Comparison of ENCODE assay signal across 22 mouse cellular contexts in genomic region chr11:42393451-42393850, GRCm38 (mm10). TPM values are rescaled to one million over a fixed set of nuclear protein-coding genes. Genes with fewer than 3 reads are reported as not detected.
DNase-seq lines count a peak whose midpoint lies in the region; ATAC-seq and TF ChIP-seq lines count a peak whose summit lies in the region.
"Had no signal": no experiment of that assay in that cellular context is flagged by ENCODE, and none has a peak within 500 bp of the region (broad histone marks: within the 10 kb centered on the region; RNA-seq: fewer than 3 reads in every experiment).

No protein-coding gene starts in this region.

- no peak for TF ChIP-seq CTCF in forebrain, postnatal 0 days (IDR thresholded peaks at IDR 0.05; ENCODE audit: low read depth)
- TF ChIP-seq CTCF in brain, embryonic 14.5 days (IDR thresholded peaks at IDR 0.05; ENCODE audit: borderline replicate concordance, extremely low read depth, insufficient read depth, insufficient read length): no peak

- H3K36me3 ChIP-seq in forebrain, postnatal 0 days (ENCODE audit: insufficient read depth): no peaks in the 10 kb centered on the region
- no peaks in the 10 kb centered on the region for H3K36me3 ChIP-seq in forebrain, embryonic 10.5 days (replicated peaks)
- H3K36me3 ChIP-seq in midbrain, embryonic 14.5 days (ENCODE audit: control insufficient read depth, insufficient read depth, low read length): no peaks in the 10 kb centered on the region
- no peaks in the 10 kb centered on the region for H3K36me3 ChIP-seq in midbrain, embryonic 16.5 days (ENCODE audit: control insufficient read depth, insufficient read depth, low read length)
- H3K36me3 ChIP-seq: embryonic facial prominence, embryonic 13.5 days; hindbrain, embryonic 13.5 days; intestine, embryonic 15.5 days had no signal

- H3K9ac ChIP-seq in forebrain, postnatal 0 days: no peak overlapping the region
- H3K9ac ChIP-seq in midbrain, embryonic 14.5 days (replicated peaks; ENCODE audit: low read length): no peak overlapping the region
- no peak overlapping the region for H3K9ac ChIP-seq in midbrain, embryonic 16.5 days (ENCODE audit: low read depth, low read length)
- H3K9ac ChIP-seq: embryonic facial prominence, embryonic 13.5 days; forebrain, embryonic 13.5 days; hindbrain, embryonic 13.5 days; intestine, embryonic 15.5 days had no signal

- H3K4me2 ChIP-seq in forebrain, postnatal 0 days (ENCODE audit: low read depth): no peak overlapping the region
- no peak overlapping the region for H3K4me2 ChIP-seq in midbrain, embryonic 14.5 days (ENCODE audit: low read length)
- no peak overlapping the region for H3K4me2 ChIP-seq in midbrain, embryonic 16.5 days (ENCODE audit: low read length)
- H3K4me2 ChIP-seq: embryonic facial prominence, embryonic 13.5 days; forebrain, embryonic 13.5 days; hindbrain, embryonic 13.5 days; intestine, embryonic 15.5 days had no signal

- DNase-seq in forebrain, postnatal 0 days: peak; percentile 47
- no peak for DNase-seq in forebrain, embryonic 10.5 days (ENCODE audit: extremely low spot score, low spot score)
- peak; percentile 18 for DNase-seq in midbrain, embryonic 14.5 days
- peak; percentile 34 for DNase-seq in brain, embryonic 14.5 days (ENCODE audit: low read depth)
- DNase-seq in lung, postnatal 4 days: no peak
- no peak for DNase-seq in heart, adult 11 months
- DNase-seq: adrenal gland, adult 2 months; adrenal gland, postnatal 36 days; cerebellum, adult 18-20 months; cerebellum, adult 9-11 months; cerebellum, postnatal 36 days; gastrocnemius, adult 2 months; gastrocnemius, postnatal 25 days; heart, postnatal 10 days; heart, postnatal 4 days had no signal

- no peak for TF ChIP-seq POLR2A in brain, embryonic 14.5 days (IDR thresholded peaks at IDR 0.05; ENCODE audit: borderline replicate concordance, extremely low read depth, insufficient read depth, insufficient read length, poor library complexity, severe bottlenecking)

- 68% methylated on average over 4 of the region's 4 CpGs for WGBS in forebrain, postnatal 0 days
- WGBS in forebrain, embryonic 10.5 days: 89% methylated on average over 4 of the region's 4 CpGs
- 82% methylated on average over 4 of the region's 4 CpGs for WGBS in midbrain, embryonic 14.5 days
- WGBS in midbrain, embryonic 16.5 days: 74% methylated on average over 4 of the region's 4 CpGs

- no peaks in the 10 kb centered on the region for H3K4me1 ChIP-seq in forebrain, postnatal 0 days (ENCODE audit: insufficient read depth)
- H3K4me1 ChIP-seq in forebrain, embryonic 10.5 days: no peaks in the 10 kb centered on the region
- no peaks in the 10 kb centered on the region for H3K4me1 ChIP-seq in midbrain, embryonic 14.5 days (ENCODE audit: control insufficient read depth, insufficient read depth, low read length)
- H3K4me1 ChIP-seq in midbrain, embryonic 16.5 days (ENCODE audit: control insufficient read depth, insufficient read depth, low read length): no peaks in the 10 kb centered on the region
- H3K4me1 ChIP-seq: embryonic facial prominence, embryonic 13.5 days; forebrain, embryonic 13.5 days; hindbrain, embryonic 13.5 days; intestine, embryonic 15.5 days had no signal

- no peak overlapping the region for H3K27ac ChIP-seq in forebrain, postnatal 0 days (ENCODE audit: low read depth, low read length)
- no peak overlapping the region for H3K27ac ChIP-seq in forebrain, embryonic 10.5 days
- H3K27ac ChIP-seq in midbrain, embryonic 14.5 days (replicated peaks; ENCODE audit: low read depth, low read length): no peak overlapping the region
- no peak overlapping the region for H3K27ac ChIP-seq in midbrain, embryonic 16.5 days (ENCODE audit: low read length)
- H3K27ac ChIP-seq: embryonic facial prominence, embryonic 13.5 days; forebrain, embryonic 13.5 days; gastrocnemius, adult 2 months; hindbrain, embryonic 13.5 days; intestine, embryonic 15.5 days had no signal

- peak; percentile 74; the same call in 1 of the 2 replicates for ATAC-seq in forebrain, postnatal 0 days
- no peak for ATAC-seq in midbrain, embryonic 14.5 days (ENCODE audit: low FRiP score, low TSS enrichment)
- no peak for ATAC-seq in midbrain, embryonic 16.5 days
- ATAC-seq: forebrain, embryonic 13.5 days; intestine, embryonic 15.5 days; Patski had no signal

- H3K9me3 ChIP-seq in forebrain, postnatal 0 days (ENCODE audit: low read length): no peaks in the 10 kb centered on the region
- no peaks in the 10 kb centered on the region for H3K9me3 ChIP-seq in forebrain, embryonic 10.5 days
- no peaks in the 10 kb centered on the region for H3K9me3 ChIP-seq in midbrain, embryonic 14.5 days (ENCODE audit: control insufficient read depth, low read length)
- no peaks in the 10 kb centered on the region for H3K9me3 ChIP-seq in midbrain, embryonic 16.5 days (replicated peaks; ENCODE audit: control insufficient read depth, low read length, poor library complexity, severe bottlenecking)
- H3K9me3 ChIP-seq: embryonic facial prominence, embryonic 13.5 days; forebrain, embryonic 13.5 days; hindbrain, embryonic 13.5 days; intestine, embryonic 15.5 days had no signal

- H3K27me3 ChIP-seq in forebrain, postnatal 0 days (ENCODE audit: insufficient read depth, low read length): no peaks in the 10 kb centered on the region
- no peaks in the 10 kb centered on the region for H3K27me3 ChIP-seq in forebrain, embryonic 10.5 days (ENCODE audit: poor library complexity, severe bottlenecking)
- H3K27me3 ChIP-seq in midbrain, embryonic 14.5 days (ENCODE audit: control insufficient read depth, insufficient read depth, low read length): no peaks in the 10 kb centered on the region
- no peaks in the 10 kb centered on the region for H3K27me3 ChIP-seq in midbrain, embryonic 16.5 days (ENCODE audit: control insufficient read depth, insufficient read depth, low read depth, low read length)
- H3K27me3 ChIP-seq: embryonic facial prominence, embryonic 13.5 days; forebrain, embryonic 13.5 days; hindbrain, embryonic 13.5 days; intestine, embryonic 15.5 days had no signal

- H3K4me3 ChIP-seq in forebrain, postnatal 0 days (ENCODE audit: low read depth, low read length): no peak overlapping the region
- no peak overlapping the region for H3K4me3 ChIP-seq in forebrain, embryonic 10.5 days
- H3K4me3 ChIP-seq in midbrain, embryonic 14.5 days (replicated peaks; ENCODE audit: low read depth, low read length): no peak overlapping the region
- H3K4me3 ChIP-seq in midbrain, embryonic 16.5 days (ENCODE audit: low read depth, low read length): no peak overlapping the region
- H3K4me3 ChIP-seq: embryonic facial prominence, embryonic 13.5 days; forebrain, embryonic 13.5 days; gastrocnemius, adult 2 months; hindbrain, embryonic 13.5 days; intestine, embryonic 15.5 days had no signal

RNA-seq across cellular contexts. Expression of gene Gabrb2, which starts 26.1 kb away (rescaled TPM):
- total RNA-seq in forebrain, postnatal 0 days (2014; rRNA removed): 90.0 and 101 TPM in 2 replicates
- 14.4 and 25.9 TPM in 2 replicates for polyA plus RNA-seq in forebrain, postnatal 0 days (2015; fragmentation: Nextera tagmentation; extraction: Ambion mirVana)
- 3.0 and 3.2 TPM in 2 replicates for polyA plus RNA-seq in forebrain, embryonic 10.5 days (2016; fragmentation: Nextera tagmentation; extraction: Ambion mirVana)
- 40.7 and 50.5 TPM in 2 replicates for polyA plus RNA-seq in midbrain, embryonic 14.5 days (2014; fragmentation: Nextera tagmentation; extraction: Ambion mirVana)
- 47.4 and 50.8 TPM in 2 replicates for polyA plus RNA-seq in midbrain, embryonic 16.5 days (2015; fragmentation: Nextera tagmentation; extraction: Ambion mirVana)
- polyA plus RNA-seq in brain, embryonic 14.5 days (2012; rRNA removed): 13.0 and 19.5 TPM in 2 replicates
- total RNA-seq: granulocyte monocyte progenitor cell, adult 5-6 weeks had no signal
- polyA plus RNA-seq: adrenal gland, adult 2 months; Patski had no signal

Comparison
In these comparisons a context has a peak if more than half of its experiments do, and no peak if none do; other contexts are left out.
1. DNase-seq: peak in forebrain, postnatal 0 days (single experiment), midbrain, embryonic 14.5 days (single experiment) and brain, embryonic 14.5 days (single experiment); none in forebrain, embryonic 10.5 days (single experiment), lung, postnatal 4 days (0 of 2) and heart, adult 11 months (single experiment).